In genomic region chr6:34230768-34231381, GRCm38 (mm10) we compare ENCODE assay signal across 8 mouse cellular contexts. TPM values are rescaled to one million over a fixed set of nuclear protein-coding genes. Genes with fewer than 3 reads are reported as not detected.
DNase-seq lines count a peak whose midpoint lies in the region; ATAC-seq and TF ChIP-seq lines count a peak whose summit lies in the region.

No protein-coding gene starts in this region.

- no peak overlapping the region for H3K9ac ChIP-seq in forebrain, embryonic 15.5 days (replicated peaks)
- no peak overlapping the region for H3K9ac ChIP-seq in kidney, embryonic 16.5 days (replicated peaks; ENCODE audit: low read length)
- no peak overlapping the region for H3K9ac ChIP-seq in limb, embryonic 14.5 days (ENCODE audit: low read depth, low read length, severe bottlenecking)

- H3K36me3 ChIP-seq in forebrain, embryonic 15.5 days: no peaks in the 10 kb centered on the region
- H3K36me3 ChIP-seq in kidney, embryonic 16.5 days (ENCODE audit: insufficient read depth, low read length): no peaks in the 10 kb centered on the region
- H3K36me3 ChIP-seq in limb, embryonic 14.5 days (ENCODE audit: control insufficient read depth, insufficient read depth, low read length): no peaks in the 10 kb centered on the region

- TF ChIP-seq POLR2A in limb, embryonic 14.5 days (IDR thresholded peaks at IDR 0.05; ENCODE audit: borderline replicate concordance, extremely low read depth, insufficient read depth, insufficient read length): no peak

- H3K4me1 ChIP-seq in forebrain, embryonic 15.5 days: peaks cover 7% of the 10 kb centered on the region
- 0 out of 2 replicates have a peak, but pooled peaks cover 3% of the 10 kb centered on the region for H3K4me1 ChIP-seq in kidney, embryonic 16.5 days (ENCODE audit: insufficient read depth, low read length)
- H3K4me1 ChIP-seq in limb, embryonic 14.5 days (ENCODE audit: control insufficient read depth, insufficient read depth, low read length): peaks cover 10% of the 10 kb centered on the region

- no peaks in the 10 kb centered on the region for H3K27me3 ChIP-seq in forebrain, embryonic 15.5 days
- H3K27me3 ChIP-seq in kidney, embryonic 16.5 days (ENCODE audit: insufficient read depth, low read length): no peaks in the 10 kb centered on the region
- no peaks in the 10 kb centered on the region for H3K27me3 ChIP-seq in limb, embryonic 14.5 days (ENCODE audit: control insufficient read depth, insufficient read depth, low read length)

- no peak for ATAC-seq in cerebellum, adult (ENCODE audit: insufficient number of reproducible peaks, low FRiP score, low TSS enrichment)
- ATAC-seq in forebrain, embryonic 15.5 days (replicated peaks): 0 out of 2 replicates have a peak, but pooled peaks have one; percentile 20
- ATAC-seq in kidney, embryonic 16.5 days (ENCODE audit: low FRiP score, low TSS enrichment): 0 out of 2 replicates have a peak, but pooled peaks have one; percentile 49
- ATAC-seq in limb, embryonic 14.5 days (ENCODE audit: low FRiP score, low read depth): no peak

- no peak overlapping the region for H3K27ac ChIP-seq in forebrain, embryonic 15.5 days (replicated peaks)
- 0 out of 2 replicates have a peak overlapping the region, but pooled peaks have one; percentile 49 for H3K27ac ChIP-seq in kidney, embryonic 16.5 days (ENCODE audit: low read length)
- no peak overlapping the region for H3K27ac ChIP-seq in limb, embryonic 14.5 days (replicated peaks; ENCODE audit: low read depth, low read length)

- peak; percentile 13 for DNase-seq in cerebellum, adult 11 months
- DNase-seq in CD4-positive, CD25-positive, alpha-beta regulatory T cell, adult 2 months (ENCODE audit: low read depth, low spot score): peak; percentile 58
- peak; percentile 16 for DNase-seq in c-Kit-negative CD71-positive TER-119-positive erythroid progenitor cells, embryonic 14.5 days (ENCODE audit: low read depth, low spot score)
- peak; percentile 80 for DNase-seq in limb, embryonic 14.5 days (ENCODE audit: low spot score)
- peak; percentile 27 for DNase-seq in retina, postnatal 7 days (ENCODE audit: low read depth, low spot score)

- H3K4me3 ChIP-seq in forebrain, embryonic 15.5 days: no peak overlapping the region
- no peak overlapping the region for H3K4me3 ChIP-seq in kidney, embryonic 16.5 days (ENCODE audit: low read length)
- no peak overlapping the region for H3K4me3 ChIP-seq in limb, embryonic 14.5 days (replicated peaks; ENCODE audit: low read length)

- WGBS in forebrain, embryonic 15.5 days: 25% methylated on average over 13 of the region's 13 CpGs
- WGBS in kidney, embryonic 16.5 days: 25% methylated on average over 13 of the region's 13 CpGs
- 20% methylated on average over 13 of the region's 13 CpGs for WGBS in limb, embryonic 14.5 days

- H3K4me2 ChIP-seq in forebrain, embryonic 15.5 days (replicated peaks): no peak overlapping the region
- no peak overlapping the region for H3K4me2 ChIP-seq in kidney, embryonic 16.5 days (replicated peaks; ENCODE audit: low read depth, low read length)
- no peak overlapping the region for H3K4me2 ChIP-seq in limb, embryonic 14.5 days (replicated peaks; ENCODE audit: low read depth, low read length, severe bottlenecking)

- no peaks in the 10 kb centered on the region for H3K9me3 ChIP-seq in forebrain, embryonic 15.5 days
- H3K9me3 ChIP-seq in kidney, embryonic 16.5 days (ENCODE audit: low read length): no peaks in the 10 kb centered on the region
- H3K9me3 ChIP-seq in limb, embryonic 14.5 days (ENCODE audit: control insufficient read depth, low read length): no peaks in the 10 kb centered on the region

RNA-seq across cellular contexts. Expression of gene Slc35b4, which starts 54.0 kb away (rescaled TPM):
- polyA plus RNA-seq in forebrain, embryonic 15.5 days (2015; fragmentation: Nextera tagmentation; extraction: Ambion mirVana): 47.5 and 48.8 TPM in 2 replicates
- polyA plus RNA-seq in kidney, embryonic 16.5 days (2015; fragmentation: Nextera tagmentation; extraction: Ambion mirVana): 81.6 and 86.0 TPM in 2 replicates
- 37.3 and 42.6 TPM in 2 replicates for polyA plus RNA-seq in limb, embryonic 14.5 days (2012; rRNA removed)
- 45.7 and 47.7 TPM in 2 replicates for polyA plus RNA-seq in limb, embryonic 14.5 days (2014; fragmentation: Nextera tagmentation; extraction: Ambion mirVana)

Comparison
In these comparisons a context has a peak if more than half of its experiments do, and no peak if none do; other contexts are left out.
1. DNase-seq: peak in every context shown above with its lines; median percentile 80 in limb, embryonic 14.5 days; 58 in CD4-positive, CD25-positive, alpha-beta regulatory T cell, adult 2 months; 27 in retina, postnatal 7 days; 16 in c-Kit-negative CD71-positive TER-119-positive erythroid progenitor cells, embryonic 14.5 days; 13 in cerebellum, adult 11 months.
2. ATAC-seq: peak in forebrain, embryonic 15.5 days (single experiment) and kidney, embryonic 16.5 days (single experiment); none in cerebellum, adult (single experiment) and limb, embryonic 14.5 days (single experiment).